Mouse (Mus musculus) lung, postnatal 0 days (tissue): ENCODE results near the gene Rab11fip4. TPM values are rescaled to one million over a fixed set of nuclear protein-coding genes. Genes with fewer than 3 reads are reported as not detected.
A peak's percentile ranks its signal among the peaks of the same experiment; 100 is the strongest.

ENCODE experiments used
- ATAC-seq: fragments of 200-750 bp; cut with Nextera tagmentation; 2 replicates; pipeline ENCODE4 v1.8.0; 2017; ENCODE audit warnings: moderate library complexity
- DNase-seq: peaks from one replicate; pipeline ENCODE4 v3.0.0-alpha.2; 2016; ENCODE audit warnings: low spot score
- H3K27ac ChIP-seq: fragments of 300-500 bp; sonication (generic); 2 replicates; pipeline ENCODE4 v1.5.1; 2014; ENCODE audit warnings: antibody characterized with exemption, mild to moderate bottlenecking, low read length, mixed read lengths
- H3K27me3 ChIP-seq: fragments of 300-500 bp; sonication (generic); replicated peaks from 2 replicates; pipeline ENCODE4 v1.6.1; 2014; ENCODE audit warnings: low read length, mixed read lengths; ENCODE audit not compliant: insufficient read depth
- H3K36me3 ChIP-seq: fragments of 300-500 bp; sonication (generic); 2 replicates; pipeline ENCODE4 v1.6.1; 2014; ENCODE audit warnings: low read length, mixed read lengths; ENCODE audit not compliant: insufficient read depth
- H3K4me1 ChIP-seq: fragments of 300-500 bp; sonication (generic); 2 replicates; pipeline ENCODE4 v1.6.1; 2014; ENCODE audit warnings: antibody characterized with exemption, low read depth, low read length, mixed read lengths; ENCODE audit not compliant: insufficient read depth
- H3K4me2 ChIP-seq: fragments of 300-500 bp; sonication (generic); replicated peaks from 2 replicates; pipeline ENCODE4 v1.6.1; 2014; ENCODE audit warnings: low read depth, mild to moderate bottlenecking, low read length, moderate library complexity, mixed read lengths
- H3K4me3 ChIP-seq: fragments of 300-500 bp; sonication (generic); 2 replicates; pipeline ENCODE4 v1.5.1; 2014; ENCODE audit warnings: low read depth, low read length
- H3K9ac ChIP-seq: fragments of 300-500 bp; sonication (generic); replicated peaks from 2 replicates; pipeline ENCODE4 v1.6.1; 2014; ENCODE audit warnings: low read depth, mild to moderate bottlenecking
- H3K9me3 ChIP-seq: fragments of 300-500 bp; sonication (generic); 2 replicates; pipeline ENCODE4 v1.6.1; 2016; ENCODE audit warnings: low read length, mixed read lengths
- CTCF ChIP-seq: IDR thresholded peaks from 2 replicates; pipeline ENCODE4 v1.5.1; 2016; ENCODE audit warnings: antibody characterized with exemption, mild to moderate bottlenecking
- EP300 ChIP-seq: IDR thresholded peaks from 2 replicates; pipeline ENCODE4 v1.6.1; 2016; ENCODE audit warnings: antibody characterized with exemption, mild to moderate bottlenecking, control low read depth
- WGBS: fragments of 180-500 bp; shearing (Covaris S2); extraction: QIAGEN DNeasy Blood & Tissue Kit; methylation state at CpG from one replicate; pipeline ENCODE4 v1.1.7; 2014; 5-methylcytosine and 5-hydroxymethylcytosine counted together
- polyA plus RNA-seq: library from polyadenylated mRNA; unstranded; fragments of >200 nt; fragmentation: Nextera tagmentation; extraction: Ambion mirVana; gene quantifications from 2 replicates; pipeline ENCODE4 v1.2.1, GENCODE M21; 2015

The Rab11fip4 gene
- polyA plus RNA-seq, 1 experiment from 2014 or later: 0.74 TPM

GRCm38 (mm10) chr11:79671668-79672281, 80.8 kb downstream of the Rab11fip4 start:
- H3K4me2 ChIP-seq: no peak overlapping the region
- no peak overlapping the region for H3K9ac ChIP-seq
- ATAC-seq (no peak), DNase-seq (no peak)
- H3K4me1 ChIP-seq: peaks cover 3% of the 10 kb centered on the region; the same call in 1 of the 2 replicates
- H3K4me3 ChIP-seq: no peak overlapping the region
- no peaks in the 10 kb centered on the region for H3K27me3 ChIP-seq
- TF ChIP-seq CTCF (peak; percentile 66), EP300 (no peak)
- H3K27ac ChIP-seq: no peak overlapping the region
- 49% methylated on average over 6 of the region's 6 CpGs for WGBS
- no peaks in the 10 kb centered on the region for H3K9me3 ChIP-seq
- no peaks in the 10 kb centered on the region for H3K36me3 ChIP-seq

DNA sequence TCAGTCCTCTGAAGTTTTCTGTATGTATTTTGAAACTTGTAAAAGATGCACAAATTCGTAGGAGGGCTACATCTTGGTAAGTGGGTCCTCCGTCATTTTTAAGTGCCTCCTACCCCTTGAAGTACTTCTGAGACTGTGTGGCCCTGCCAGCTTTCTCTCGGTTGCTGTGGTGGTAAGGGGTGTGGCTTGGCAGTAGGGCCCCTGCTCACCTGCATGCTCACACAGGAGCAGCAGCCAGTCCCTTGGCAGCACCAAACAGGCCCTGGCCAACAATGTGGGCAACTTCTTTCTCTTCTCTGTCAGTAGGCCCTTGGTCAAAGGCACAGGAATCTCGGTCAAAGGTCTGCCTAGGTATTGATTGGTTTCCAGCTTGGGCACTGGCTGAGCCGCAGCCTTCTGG, 82.1 kb downstream of the Rab11fip4 start:
- Histone ChIP-seq H3K9ac (no peak overlapping the region), H3K9me3 (no peaks in the 10 kb centered on the region), H3K36me3 (no peaks in the 10 kb centered on the region), H3K4me3 (no peak overlapping the region), H3K4me1 (peaks cover 3% of the 10 kb centered on the region; the same call in 1 of the 2 replicates), H3K27me3 (no peaks in the 10 kb centered on the region), H3K27ac (no peak overlapping the region), H3K4me2 (no peak overlapping the region)
- DNase-seq (peak; percentile 61), ATAC-seq (peak; percentile 83)
- 57% methylated on average over 5 of the region's 5 CpGs for WGBS
- TF ChIP-seq EP300 (no peak), CTCF (no peak)

- H3K36me3 ChIP-seq: no peaks in the 10 kb centered on the region
- no peak overlapping the region for H3K27ac ChIP-seq
- ATAC-seq (no peak), DNase-seq (no peak)
- no peaks in the 10 kb centered on the region for H3K9me3 ChIP-seq
- H3K4me3 ChIP-seq: no peak overlapping the region
- WGBS: 33% methylated on average over 8 of the region's 8 CpGs
- no peak overlapping the region for H3K4me2 ChIP-seq
- TF ChIP-seq CTCF (no peak), EP300 (no peak)
- H3K27me3 ChIP-seq: no peaks in the 10 kb centered on the region
- peaks cover 3% of the 10 kb centered on the region; the same call in 1 of the 2 replicates for H3K4me1 ChIP-seq
- H3K9ac ChIP-seq: no peak overlapping the region
Measured at GRCm38 (mm10) chr11:79673717-79674116, 82.7 kb downstream of the Rab11fip4 start.

DNA sequence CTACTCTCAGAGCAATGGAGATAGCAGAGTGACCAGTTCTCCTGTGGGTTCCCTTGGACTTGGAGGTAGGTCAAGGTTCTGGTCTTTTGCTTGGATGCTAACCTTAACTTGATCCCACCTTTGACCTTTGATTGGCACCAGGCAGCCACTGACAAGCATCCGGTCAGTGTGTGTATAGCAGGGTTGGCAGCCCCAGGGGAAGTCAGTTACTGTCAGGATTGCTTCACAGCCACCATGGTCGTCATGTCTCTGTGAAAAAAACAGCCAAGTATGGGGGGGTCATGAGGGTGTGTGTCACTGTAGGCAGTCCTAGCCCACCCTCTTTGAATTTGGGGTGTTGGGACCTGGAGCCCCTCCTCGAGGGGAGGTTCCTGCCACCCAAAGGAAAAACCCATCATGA, 83.2 kb downstream of the Rab11fip4 start:
- no peak for TF ChIP-seq EP300
- TF ChIP-seq CTCF: no peak
- no peaks in the 10 kb centered on the region for H3K36me3 ChIP-seq
- no peaks in the 10 kb centered on the region for H3K27me3 ChIP-seq
- DNase-seq (no peak), ATAC-seq (no peak)
- H3K9ac ChIP-seq: no peak overlapping the region
- H3K4me1 ChIP-seq: peaks cover 3% of the 10 kb centered on the region; the same call in 1 of the 2 replicates
- H3K4me3 ChIP-seq: no peak overlapping the region
- WGBS: 74% methylated on average over 3 of the region's 3 CpGs
- H3K27ac ChIP-seq: no peak overlapping the region
- H3K9me3 ChIP-seq: no peaks in the 10 kb centered on the region
- H3K4me2 ChIP-seq: no peak overlapping the region

- H3K36me3 ChIP-seq: no peaks in the 10 kb centered on the region
- H3K4me1 ChIP-seq: peaks cover 3% of the 10 kb centered on the region; the same call in 1 of the 2 replicates
- no peaks in the 10 kb centered on the region for H3K27me3 ChIP-seq
- H3K4me2 ChIP-seq: no peak overlapping the region
- ATAC-seq (no peak), DNase-seq (no peak)
- TF ChIP-seq CTCF: no peak
- TF ChIP-seq EP300: no peak
- no peak overlapping the region for H3K4me3 ChIP-seq
- H3K27ac ChIP-seq: no peak overlapping the region
- no peaks in the 10 kb centered on the region for H3K9me3 ChIP-seq
- no peak overlapping the region for H3K9ac ChIP-seq
- 84% methylated on average over 7 of the region's 7 CpGs for WGBS
Measured at GRCm38 (mm10) chr11:79674632-79675031, 83.6 kb downstream of the Rab11fip4 start.

GRCm38 (mm10) chr11:79675285-79675684, 84.3 kb downstream of the Rab11fip4 start:
- Histone ChIP-seq H3K9ac (no peak overlapping the region), H3K27ac (no peak overlapping the region), H3K27me3 (no peaks in the 10 kb centered on the region), H3K4me3 (no peak overlapping the region), H3K9me3 (no peaks in the 10 kb centered on the region), H3K4me1 (peaks cover 3% of the 10 kb centered on the region; the same call in 1 of the 2 replicates), H3K4me2 (no peak overlapping the region), H3K36me3 (no peaks in the 10 kb centered on the region)
- no peak for TF ChIP-seq EP300
- no peak for TF ChIP-seq CTCF
- DNase-seq: no peak
- WGBS: 73% methylated on average over 12 of the region's 12 CpGs
- no peak for ATAC-seq

GRCm38 (mm10) chr11:79675994-79676393, 85.0 kb downstream of the Rab11fip4 start:
- no peak for TF ChIP-seq EP300
- H3K4me2 ChIP-seq: no peak overlapping the region
- no peak overlapping the region for H3K4me3 ChIP-seq
- H3K4me1 ChIP-seq: peaks cover 3% of the 10 kb centered on the region; the same call in 1 of the 2 replicates
- no peak overlapping the region for H3K9ac ChIP-seq
- H3K36me3 ChIP-seq: no peaks in the 10 kb centered on the region
- ATAC-seq (no peak), DNase-seq (no peak)
- no peaks in the 10 kb centered on the region for H3K9me3 ChIP-seq
- no peaks in the 10 kb centered on the region for H3K27me3 ChIP-seq
- WGBS: 51% methylated on average over 6 of the region's 6 CpGs
- H3K27ac ChIP-seq: no peak overlapping the region
